In genomic region chr14:30551509-30551908, GRCm38 (mm10) we compare ENCODE assay signal across 9 mouse cellular contexts. TPM values are rescaled to one million over a fixed set of nuclear protein-coding genes. Genes with fewer than 3 reads are reported as not detected.
DNase-seq lines count a peak whose midpoint lies in the region; ATAC-seq and TF ChIP-seq lines count a peak whose summit lies in the region.
"Had no signal": no experiment of that assay in that cellular context is flagged by ENCODE, and none has a peak within 500 bp of the region (broad histone marks: within the 10 kb centered on the region; RNA-seq: fewer than 3 reads in every experiment).

No protein-coding gene starts in this region.

- TF ChIP-seq CTCF in hindbrain, postnatal 0 days (IDR thresholded peaks at IDR 0.05; ENCODE audit: low read depth): no peak

- 0 out of 2 replicates have a peak overlapping the region, but pooled peaks have one; percentile 26 for H3K27ac ChIP-seq in brown adipose tissue, adult 24 weeks (replicated peaks; ENCODE audit: low read depth, low read length)
- no peak overlapping the region for H3K27ac ChIP-seq in hindbrain, postnatal 0 days
- no peak overlapping the region for H3K27ac ChIP-seq in midbrain, embryonic 12.5 days (replicated peaks)

- H3K4me2 ChIP-seq in hindbrain, postnatal 0 days (ENCODE audit: low read depth, low read length): peak overlapping the region; percentile 94
- H3K4me2 ChIP-seq in midbrain, embryonic 12.5 days (replicated peaks): peak overlapping the region; percentile 91

- H3K4me1 ChIP-seq in erythroblast, embryonic 14.5 days (ENCODE audit: control insufficient read depth): peaks cover 69% of the 10 kb centered on the region
- peaks cover 11% of the 10 kb centered on the region for H3K4me1 ChIP-seq in brown adipose tissue, adult 24 weeks (ENCODE audit: control insufficient read depth, insufficient read depth, insufficient read length, low read length)
- peaks cover 30% of the 10 kb centered on the region for H3K4me1 ChIP-seq in hindbrain, postnatal 0 days (ENCODE audit: insufficient read depth, low read length)
- H3K4me1 ChIP-seq in midbrain, embryonic 12.5 days: peaks cover 29% of the 10 kb centered on the region

- WGBS in hindbrain, postnatal 0 days: 33% methylated on average over 5 of the region's 5 CpGs
- WGBS in midbrain, embryonic 12.5 days: 79% methylated on average over 5 of the region's 5 CpGs

- H3K36me3 ChIP-seq in erythroblast, embryonic 14.5 days (ENCODE audit: control insufficient read depth): peaks cover 51% of the 10 kb centered on the region
- H3K36me3 ChIP-seq in hindbrain, postnatal 0 days (ENCODE audit: insufficient read depth, low read length): no peaks in the 10 kb centered on the region
- H3K36me3 ChIP-seq in midbrain, embryonic 12.5 days: peaks cover 8% of the 10 kb centered on the region; the same call in 1 of the 2 replicates

- no peaks in the 10 kb centered on the region for H3K27me3 ChIP-seq in erythroblast, embryonic 14.5 days (ENCODE audit: control insufficient read depth)
- H3K27me3 ChIP-seq in hindbrain, postnatal 0 days (ENCODE audit: insufficient read depth, low read length): no peaks in the 10 kb centered on the region
- no peaks in the 10 kb centered on the region for H3K27me3 ChIP-seq in midbrain, embryonic 12.5 days

- no peak overlapping the region for H3K9ac ChIP-seq in hindbrain, postnatal 0 days (replicated peaks; ENCODE audit: low read length)
- H3K9ac ChIP-seq in midbrain, embryonic 12.5 days (replicated peaks): no peak overlapping the region

- H3K9me3 ChIP-seq in erythroblast, embryonic 14.5 days (ENCODE audit: control insufficient read depth, low read length): no peaks in the 10 kb centered on the region
- H3K9me3 ChIP-seq in hindbrain, postnatal 0 days (ENCODE audit: low read length): no peaks in the 10 kb centered on the region
- no peaks in the 10 kb centered on the region for H3K9me3 ChIP-seq in midbrain, embryonic 12.5 days

- H3K4me3 ChIP-seq in erythroblast, embryonic 14.5 days (replicated peaks): peak overlapping the region; percentile 68
- H3K4me3 ChIP-seq in brown adipose tissue, adult 24 weeks (ENCODE audit: insufficient read depth, low read depth, low read length): peak overlapping the region; percentile 80
- H3K4me3 ChIP-seq in hindbrain, postnatal 0 days (ENCODE audit: low read length): 0 out of 2 replicates have a peak overlapping the region, but pooled peaks have one; percentile 10
- no peak overlapping the region for H3K4me3 ChIP-seq in midbrain, embryonic 12.5 days

- peak; percentile 28 for DNase-seq in hindbrain, postnatal 0 days (ENCODE audit: low spot score)
- DNase-seq in MN1 (ENCODE audit: low spot score): no peak
- DNase-seq in left cerebral cortex, adult 11 months (ENCODE audit: low spot score): no peak
- DNase-seq in c-Kit-positive CD71-positive TER-119-positive erythroid progenitor cells, embryonic 14.5 days (ENCODE audit: low spot score): no peak
- DNase-seq: embryo, embryonic 11 days had no signal

- no peak for ATAC-seq in erythroblast, adult 5-6 weeks (replicated peaks; ENCODE audit: low FRiP score, poor library complexity, severe bottlenecking)
- no peak for ATAC-seq in hindbrain, postnatal 0 days
- no peak for ATAC-seq in midbrain, embryonic 12.5 days (ENCODE audit: low FRiP score, low read depth)

RNA-seq across cellular contexts. Expression of gene Tkt, which starts 3.4 kb away (rescaled TPM):
- 65.6 and 67.9 TPM in 2 replicates for polyA plus RNA-seq in erythroblast, embryonic 14.5 days (2012)
- total RNA-seq in erythroblast, adult 5-6 weeks (2015; ENCODE audit: low replicate concordance): 66.7 and 82.0 TPM in 2 replicates
- 175 and 205 TPM in 2 replicates for total RNA-seq in erythroblast, adult 5-6 weeks (2017; ENCODE audit: low replicate concordance)
- 6,666 and 7,122 TPM in 2 replicates for polyA plus RNA-seq in brown adipose tissue, adult 24 weeks (2012; ENCODE audit: insufficient read depth, insufficient read length, missing spikeins)
- 388 and 429 TPM in 2 replicates for total RNA-seq in hindbrain, postnatal 0 days (2014; rRNA removed)
- polyA plus RNA-seq in hindbrain, postnatal 0 days (2015; fragmentation: Nextera tagmentation; extraction: Ambion mirVana): 248 and 258 TPM in 2 replicates
- polyA plus RNA-seq in midbrain, embryonic 12.5 days (2016; fragmentation: Nextera tagmentation; extraction: Ambion mirVana): 221 and 240 TPM in 2 replicates

Comparison
In these comparisons a context has a peak if more than half of its experiments do, and no peak if none do; other contexts are left out.
1. RNA of gene Tkt, which starts 3.4 kb away (polyA plus RNA-seq): 6,666 to 7,122 TPM in brown adipose tissue, adult 24 weeks; 248 to 258 TPM in hindbrain, postnatal 0 days, 221 to 240 TPM in midbrain, embryonic 12.5 days and 65.6 to 67.9 TPM in erythroblast, embryonic 14.5 days; every median in the first group is over 10 times any median in the second.